Mouse (Mus musculus): ENCODE measurements around the gene Car3. TPM values are rescaled to one million over a fixed set of nuclear protein-coding genes. Genes with fewer than 3 reads are reported as not detected.

The Car3 gene
- polyA plus RNA-seq, 1 experiment: 7,454 TPM

DNA sequence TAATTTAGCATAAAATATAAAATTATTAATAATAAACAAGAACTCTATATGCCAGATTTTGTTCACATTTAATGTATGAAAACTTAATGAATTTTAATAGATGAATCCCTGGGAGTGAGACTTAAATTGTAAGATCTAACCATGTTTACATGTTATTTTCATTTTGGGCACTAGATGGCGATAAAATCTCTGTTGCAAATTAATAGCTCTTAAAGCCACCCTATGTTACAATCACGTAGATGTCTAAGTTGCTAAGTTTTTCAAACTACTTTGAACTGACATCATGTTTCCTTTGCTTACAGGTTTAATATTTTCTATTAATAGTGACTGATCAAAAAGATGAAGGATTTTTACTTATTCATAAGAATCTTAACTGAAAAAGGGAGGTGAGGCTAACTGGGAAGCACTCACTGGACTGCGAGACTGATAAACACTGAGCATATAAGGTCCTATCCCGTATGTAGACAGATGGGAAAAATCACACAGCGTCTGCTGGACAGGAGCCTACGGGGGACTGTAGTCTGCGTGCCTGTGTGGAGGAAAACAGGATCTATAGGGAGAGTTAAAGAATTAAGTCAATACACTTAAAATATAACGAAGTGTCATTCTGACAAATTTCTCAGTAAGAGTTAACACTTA lies 11.2 kb downstream of the Car3 start:
- DNase-seq (ENCODE audit: low read depth): no peak

DNA sequence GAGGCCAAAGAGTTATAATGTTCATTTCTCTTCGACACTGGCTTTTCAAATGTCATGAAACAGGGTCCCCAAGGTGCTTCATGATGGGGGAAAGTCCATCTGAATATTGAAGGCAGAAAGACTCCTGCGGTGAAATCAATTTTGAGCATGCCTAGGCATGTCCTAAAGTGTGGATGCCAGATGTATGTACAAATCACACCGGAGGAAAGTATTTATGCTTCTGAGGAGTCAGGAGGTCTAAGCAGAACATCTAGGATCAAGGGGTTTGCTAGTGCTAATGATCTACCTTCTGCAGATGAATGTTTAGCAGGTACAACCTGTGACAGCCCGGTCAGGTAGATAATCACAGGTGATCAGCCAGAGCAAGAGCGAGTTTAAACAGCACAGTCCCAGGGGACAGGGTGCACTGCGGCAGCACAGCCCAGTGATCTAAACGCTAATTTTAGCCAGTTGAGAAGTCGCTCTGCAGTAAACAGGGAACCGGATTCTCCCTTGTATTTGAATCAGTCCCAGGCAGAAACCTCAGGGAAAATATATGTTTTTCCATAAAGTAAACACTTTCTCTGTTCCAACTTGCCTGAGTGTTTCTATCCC lies 13.1 kb downstream of the Car3 start:
- no peak for DNase-seq (ENCODE audit: low read depth)

GRCm38 (mm10) chr3:14877251-14877909 lies 14.1 kb downstream of the Car3 start:
- no peak for DNase-seq (ENCODE audit: low read depth)

GRCm38 (mm10) chr3:14878749-14879223 lies 15.5 kb downstream of the Car3 start:
- no peak for DNase-seq (ENCODE audit: low read depth)

- no peak for DNase-seq (ENCODE audit: low read depth)
Measured at GRCm38 (mm10) chr3:14879293-14879692, 16.0 kb downstream of the Car3 start.

DNA sequence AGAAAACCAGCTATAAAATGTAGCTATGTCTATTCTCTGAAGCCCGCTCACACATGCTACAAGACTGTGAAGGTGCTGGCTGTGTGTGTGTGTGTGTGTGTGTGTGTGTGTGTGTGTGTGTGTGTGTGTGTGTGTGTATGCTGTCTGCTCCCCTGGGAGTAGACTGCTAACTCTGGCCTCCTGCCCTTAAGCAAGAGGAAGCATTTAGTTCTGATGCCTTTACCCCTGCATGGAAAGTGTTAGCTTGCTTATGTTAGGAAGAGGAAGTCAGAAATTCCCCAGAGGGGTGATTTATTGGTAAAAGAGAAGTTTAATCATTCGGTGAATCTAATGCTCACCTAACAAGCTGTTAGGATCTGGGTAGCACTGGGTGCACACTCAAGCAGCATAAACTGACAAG lies 17.0 kb downstream of the Car3 start:
- DNase-seq (ENCODE audit: low read depth): no peak

- no peak for DNase-seq (ENCODE audit: low read depth)
Measured at GRCm38 (mm10) chr3:14882005-14882404, 18.7 kb downstream of the Car3 start.

- no peak for DNase-seq (ENCODE audit: low read depth)
Measured at GRCm38 (mm10) chr3:14882756-14883155, 19.4 kb downstream of the Car3 start.

DNA sequence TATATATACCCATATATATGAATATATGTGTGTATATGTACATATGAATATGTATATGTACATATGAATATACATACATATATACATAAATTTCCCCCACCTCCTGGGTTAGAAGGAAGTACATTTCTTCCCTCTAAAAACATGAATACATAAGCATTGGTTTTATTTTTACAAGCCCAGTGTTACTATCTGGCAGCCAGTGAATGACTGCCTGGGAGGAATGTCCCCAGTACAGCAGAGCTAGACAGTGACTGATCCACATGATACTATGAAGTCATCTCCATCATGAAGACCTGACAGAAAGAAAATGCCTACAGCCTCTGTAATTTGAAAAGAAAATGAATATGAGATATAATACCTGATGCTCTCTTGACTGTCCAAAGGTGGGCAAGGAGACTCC lies 21.5 kb downstream of the Car3 start:
- DNase-seq (ENCODE audit: low read depth): no peak

- no peak for DNase-seq (ENCODE audit: low read depth)
Measured at GRCm38 (mm10) chr3:14886102-14887098, 23.1 kb downstream of the Car3 start, which contains the start of gene Car2. Car2 (plus strand) TSS chr3:14886273.

GRCm38 (mm10) chr3:14887134-14887666 lies 23.9 kb downstream of the Car3 start:
- no peak for DNase-seq (ENCODE audit: low read depth)

GRCm38 (mm10) chr3:14887686-14888295 lies 24.5 kb downstream of the Car3 start:
- DNase-seq (ENCODE audit: low read depth): no peak

GRCm38 (mm10) chr3:14888549-14888948 lies 25.2 kb downstream of the Car3 start:
- no peak for DNase-seq (ENCODE audit: low read depth)

GRCm38 (mm10) chr3:14889085-14889484 lies 25.8 kb downstream of the Car3 start:
- no peak for DNase-seq (ENCODE audit: low read depth)

GRCm38 (mm10) chr3:14889716-14890409 lies 26.6 kb downstream of the Car3 start:
- DNase-seq (ENCODE audit: low read depth): no peak

GRCm38 (mm10) chr3:14892991-14893390 lies 29.7 kb downstream of the Car3 start:
- no peak for DNase-seq (ENCODE audit: low read depth)

- no peak for DNase-seq (ENCODE audit: low read depth)
Measured at GRCm38 (mm10) chr3:14893700-14894099, 30.4 kb downstream of the Car3 start.

DNA sequence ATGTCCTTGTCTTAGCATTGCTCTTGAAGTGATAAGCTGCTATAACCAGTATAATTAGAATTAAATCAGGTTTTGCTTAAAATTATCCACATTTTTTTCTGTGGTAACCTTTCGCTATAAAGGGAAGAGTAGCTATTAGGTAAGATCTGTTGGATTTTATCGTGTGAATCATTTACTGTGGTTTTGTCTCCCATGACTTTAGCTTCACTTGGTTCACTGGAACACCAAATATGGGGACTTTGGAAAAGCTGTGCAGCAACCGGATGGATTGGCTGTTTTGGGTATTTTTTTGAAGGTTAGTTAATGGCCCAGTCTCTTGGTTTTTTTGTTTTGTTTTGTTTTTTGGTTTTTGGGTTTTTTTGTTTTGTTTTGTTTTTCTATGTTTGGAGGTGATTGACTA lies 32.0 kb downstream of the Car3 start:
- DNase-seq (ENCODE audit: low read depth): no peak

GRCm38 (mm10) chr3:14897770-14898169 lies 34.5 kb downstream of the Car3 start:
- no peak for DNase-seq (ENCODE audit: low read depth)

- no peak for DNase-seq (ENCODE audit: low read depth)
Measured at GRCm38 (mm10) chr3:14903380-14903779, 40.1 kb downstream of the Car3 start.
